In genomic region chr11:103651426-103651825, GRCm38 (mm10) we compare ENCODE assay signal across 27 mouse cellular contexts. TPM values are rescaled to one million over a fixed set of nuclear protein-coding genes. Genes with fewer than 3 reads are reported as not detected.
A peak's percentile ranks its signal among the peaks of the same experiment; 100 is the strongest.
DNase-seq lines count a peak whose midpoint lies in the region; ATAC-seq and TF ChIP-seq lines count a peak whose summit lies in the region.
"Had no signal": no experiment of that assay in that cellular context is flagged by ENCODE, and none has a peak within 500 bp of the region (broad histone marks: within the 10 kb centered on the region; RNA-seq: fewer than 3 reads in every experiment).

No protein-coding gene starts in this region.

- no peak for ATAC-seq in midbrain, embryonic 11.5 days (ENCODE audit: low FRiP score)
- ATAC-seq: CD4-positive, CD25-positive, alpha-beta regulatory T cell, adult 4 months; forebrain, embryonic 15.5 days; lung, postnatal 0 days had no signal

- H3K27me3 ChIP-seq in midbrain, embryonic 11.5 days (ENCODE audit: control insufficient read depth, insufficient read depth, low read length): peaks cover 44% of the 10 kb centered on the region
- peaks cover 94% of the 10 kb centered on the region for H3K27me3 ChIP-seq in midbrain, embryonic 10.5 days (ENCODE audit: low read depth, poor library complexity, severe bottlenecking)

- 80% methylated on average over 6 of the region's 6 CpGs for WGBS in midbrain, embryonic 11.5 days
- WGBS in midbrain, embryonic 10.5 days: 79% methylated on average over 6 of the region's 6 CpGs
- 46% methylated on average over 6 of the region's 6 CpGs for WGBS in olfactory bulb, adult 2 months

- H3K4me3 ChIP-seq in midbrain, embryonic 11.5 days (ENCODE audit: low read depth, low read length): no peak overlapping the region
- H3K4me3 ChIP-seq in midbrain, embryonic 10.5 days: no peak overlapping the region
- peak overlapping the region; percentile 50 for H3K4me3 ChIP-seq in olfactory bulb, adult 2 months (ENCODE audit: insufficient read depth, low read depth, low read length)
- H3K4me3 ChIP-seq: embryonic facial prominence, embryonic 15.5 days; forebrain, embryonic 15.5 days; gastrocnemius, adult 2 months; midbrain, embryonic 12.5 days; neural tube, embryonic 15.5 days had no signal

- no peak for TF ChIP-seq POLR2A in olfactory bulb, adult 2 months (IDR thresholded peaks at IDR 0.05; ENCODE audit: insufficient read depth, low read depth, low read length)

- DNase-seq in frontal cortex, postnatal 36 days (ENCODE audit: low spot score in 2 of 2): peak; percentile 64 to 65
- no peak for DNase-seq in frontal cortex, postnatal 14 days (ENCODE audit: low spot score in 2 of 2)
- peak; percentile 64 for DNase-seq in midbrain, embryonic 11.5 days (ENCODE audit: low spot score, missing footprints)
- no peak for DNase-seq in midbrain, embryonic 10.5 days (ENCODE audit: low spot score)
- no peak for DNase-seq in thymus, postnatal 25 days
- DNase-seq in spleen, postnatal 14 days (ENCODE audit: low spot score in 2 of 2): no peak
- DNase-seq: adrenal gland, postnatal 25 days; cerebellum, adult 9-10 months; gastrocnemius, adult 2 months; heart, postnatal 36 days; kidney, adult 8-10 months; kidney, postnatal 14 days; thymus, adult 2 months had no signal

- H3K4me1 ChIP-seq in midbrain, embryonic 11.5 days (ENCODE audit: control insufficient read depth, insufficient read depth, low read length): peaks cover 5% of the 10 kb centered on the region
- peaks cover 30% of the 10 kb centered on the region for H3K4me1 ChIP-seq in midbrain, embryonic 10.5 days
- H3K4me1 ChIP-seq in olfactory bulb, adult 2 months (ENCODE audit: control insufficient read depth, insufficient read depth, low read length): peaks cover 38% of the 10 kb centered on the region

- no peaks in the 10 kb centered on the region for H3K36me3 ChIP-seq in midbrain, embryonic 11.5 days (ENCODE audit: control insufficient read depth, insufficient read depth, low read length)
- no peaks in the 10 kb centered on the region for H3K36me3 ChIP-seq in midbrain, embryonic 10.5 days
- H3K36me3 ChIP-seq: embryonic facial prominence, embryonic 15.5 days; forebrain, embryonic 15.5 days; midbrain, embryonic 12.5 days; neural tube, embryonic 15.5 days had no signal

- no peak for TF ChIP-seq CTCF in olfactory bulb, adult 2 months (IDR thresholded peaks at IDR 0.05; ENCODE audit: insufficient read depth, low read depth, low read length)

- no peak overlapping the region for H3K4me2 ChIP-seq in midbrain, embryonic 11.5 days
- H3K4me2 ChIP-seq: embryonic facial prominence, embryonic 15.5 days; forebrain, embryonic 15.5 days; hindbrain, embryonic 14.5 days; midbrain, embryonic 12.5 days; neural tube, embryonic 15.5 days had no signal

- H3K9me3 ChIP-seq in midbrain, embryonic 11.5 days (ENCODE audit: control insufficient read depth, low read length): no peaks in the 10 kb centered on the region
- H3K9me3 ChIP-seq in midbrain, embryonic 10.5 days (replicated peaks): no peaks in the 10 kb centered on the region
- H3K9me3 ChIP-seq: embryonic facial prominence, embryonic 15.5 days; forebrain, embryonic 15.5 days; midbrain, embryonic 12.5 days; neural tube, embryonic 15.5 days had no signal

- H3K9ac ChIP-seq in midbrain, embryonic 11.5 days (ENCODE audit: low read length): no peak overlapping the region
- H3K9ac ChIP-seq: embryonic facial prominence, embryonic 15.5 days; forebrain, embryonic 15.5 days; hindbrain, embryonic 14.5 days; midbrain, embryonic 12.5 days; neural tube, embryonic 15.5 days had no signal

- H3K27ac ChIP-seq in midbrain, embryonic 11.5 days (ENCODE audit: low read depth, low read length): no peak overlapping the region
- H3K27ac ChIP-seq in midbrain, embryonic 10.5 days (replicated peaks): no peak overlapping the region
- H3K27ac ChIP-seq in olfactory bulb, adult 2 months (ENCODE audit: insufficient read depth, low read depth, low read length): peak overlapping the region; percentile 78
- H3K27ac ChIP-seq: embryonic facial prominence, embryonic 15.5 days; forebrain, embryonic 15.5 days; gastrocnemius, adult 2 months; hindbrain, embryonic 14.5 days; midbrain, embryonic 12.5 days; neural tube, embryonic 15.5 days had no signal

RNA-seq across cellular contexts. Expression of gene Rprml, which starts 2.1 kb away (rescaled TPM):
- polyA plus RNA-seq in midbrain, embryonic 11.5 days (2014; fragmentation: Nextera tagmentation; extraction: Ambion mirVana): not detected in 2 replicates
- 0.14 TPM in 1 of 2 replicates, not detected in the other for polyA plus RNA-seq in midbrain, embryonic 10.5 days (2016; fragmentation: Nextera tagmentation; extraction: Ambion mirVana)
- polyA plus RNA-seq in olfactory bulb, adult 2 months (2012; ENCODE audit: insufficient read depth, insufficient read length, low replicate concordance, missing spikeins): not detected in 2 replicates
- polyA plus RNA-seq: CD4-positive, CD25-positive, alpha-beta regulatory T cell, adult 4 months; heart, embryonic 14.5 days; hindbrain, embryonic 14.5 days; intestine, embryonic 14.5 days; limb, embryonic 11.5 days; liver, adult 2 months; liver, embryonic 16.5 days; midbrain, embryonic 12.5 days; stomach, embryonic 16.5 days had no signal

RNA-seq across cellular contexts. Expression of gene Lyzl6, which starts 12.7 kb away (rescaled TPM):
- not detected in 2 replicates for polyA plus RNA-seq in midbrain, embryonic 11.5 days (2014; fragmentation: Nextera tagmentation; extraction: Ambion mirVana)
- polyA plus RNA-seq in midbrain, embryonic 10.5 days (2016; fragmentation: Nextera tagmentation; extraction: Ambion mirVana): not detected in 2 replicates
- not detected in 2 replicates for polyA plus RNA-seq in olfactory bulb, adult 2 months (2012; ENCODE audit: insufficient read depth, insufficient read length, low replicate concordance, missing spikeins)
- polyA plus RNA-seq: CD4-positive, CD25-positive, alpha-beta regulatory T cell, adult 4 months; embryonic facial prominence, embryonic 15.5 days; forebrain, embryonic 15.5 days; heart, embryonic 14.5 days; hindbrain, embryonic 14.5 days; intestine, embryonic 14.5 days; limb, embryonic 11.5 days; liver, adult 2 months; liver, embryonic 16.5 days; lung, postnatal 0 days; midbrain, embryonic 12.5 days; neural tube, embryonic 15.5 days; stomach, embryonic 16.5 days; thymus, adult 2 months had no signal

RNA-seq across cellular contexts. Expression of gene Gm884, which starts 30.5 kb away (rescaled TPM):
- not detected in 2 replicates for polyA plus RNA-seq in midbrain, embryonic 11.5 days (2014; fragmentation: Nextera tagmentation; extraction: Ambion mirVana)
- polyA plus RNA-seq in midbrain, embryonic 10.5 days (2016; fragmentation: Nextera tagmentation; extraction: Ambion mirVana): not detected in 2 replicates
- not detected in 2 replicates for polyA plus RNA-seq in olfactory bulb, adult 2 months (2012; ENCODE audit: insufficient read depth, insufficient read length, low replicate concordance, missing spikeins)
- polyA plus RNA-seq: CD4-positive, CD25-positive, alpha-beta regulatory T cell, adult 4 months; embryonic facial prominence, embryonic 15.5 days; forebrain, embryonic 15.5 days; heart, embryonic 14.5 days; hindbrain, embryonic 14.5 days; intestine, embryonic 14.5 days; limb, embryonic 11.5 days; liver, adult 2 months; liver, embryonic 16.5 days; lung, postnatal 0 days; midbrain, embryonic 12.5 days; neural tube, embryonic 15.5 days; stomach, embryonic 16.5 days; thymus, adult 2 months had no signal

RNA-seq across cellular contexts. Expression of gene Gosr2, which starts 46.3 kb away (rescaled TPM):
- polyA plus RNA-seq in midbrain, embryonic 11.5 days (2014; fragmentation: Nextera tagmentation; extraction: Ambion mirVana): 87.8 and 90.9 TPM in 2 replicates
- polyA plus RNA-seq in midbrain, embryonic 10.5 days (2016; fragmentation: Nextera tagmentation; extraction: Ambion mirVana): 95.6 and 105 TPM in 2 replicates
- not detected in 2 replicates for polyA plus RNA-seq in olfactory bulb, adult 2 months (2012; ENCODE audit: insufficient read depth, insufficient read length, low replicate concordance, missing spikeins)

Comparison
In these comparisons a context has a peak if more than half of its experiments do, and no peak if none do; other contexts are left out.
1. DNase-seq: peak in frontal cortex, postnatal 36 days (2 of 2) and midbrain, embryonic 11.5 days (single experiment); none in frontal cortex, postnatal 14 days (0 of 2), midbrain, embryonic 10.5 days (single experiment), thymus, postnatal 25 days (single experiment) and spleen, postnatal 14 days (0 of 2).